Mouse (Mus musculus) heart, embryonic 14.5 days (tissue): ENCODE data around the gene Ypel4. TPM values are rescaled to one million over a fixed set of nuclear protein-coding genes. Genes with fewer than 3 reads are reported as not detected.

Experiments
- ATAC-seq: fragments of 200-750 bp; cut with Nextera tagmentation; 2 replicates; pipeline ENCODE4 v1.8.0; 2017; ENCODE audit warnings: low read depth, moderate TSS enrichment; ENCODE audit not compliant: insufficient number of reproducible peaks, insufficient read depth, low FRiP score
- H3K27ac ChIP-seq, 2 experiments: fragments of 200-500 bp in 1 of 2; fragments of 300-500 bp in 1 of 2; sonication (generic) in 1 of 2; replicated peaks in 1 of 2; 2 replicates each; pipeline ENCODE4 v1.5.1; 2012 to 2014; ENCODE audit warnings: low read depth in 2 of 2, low read length in 2 of 2, control low read depth in 1 of 2, mild to moderate bottlenecking in 1 of 2, mixed read lengths in 1 of 2; ENCODE audit not compliant: control insufficient read depth in 1 of 2, insufficient read depth in 1 of 2
- H3K27me3 ChIP-seq: fragments of 300-500 bp; sonication (generic); 2 replicates; pipeline ENCODE4 v1.6.1; 2014; ENCODE audit warnings: mild to moderate bottlenecking, low read length, control low read depth; ENCODE audit not compliant: control insufficient read depth, insufficient read depth
- H3K36me3 ChIP-seq: fragments of 300-500 bp; sonication (generic); 2 replicates; pipeline ENCODE4 v1.6.1; 2014; ENCODE audit warnings: mild to moderate bottlenecking, control low read depth, low read length, mixed read lengths; ENCODE audit not compliant: control insufficient read depth, insufficient read depth
- H3K4me1 ChIP-seq, 2 experiments: fragments of 200-500 bp in 1 of 2; fragments of 300-500 bp in 1 of 2; sonication (generic) in 1 of 2; 2 replicates each; pipeline ENCODE4 v1.6.1; 2012 to 2014; ENCODE audit warnings: low read length in 2 of 2, control low read depth in 1 of 2, mixed read lengths in 1 of 2; ENCODE audit not compliant: control insufficient read depth in 2 of 2, insufficient read depth in 2 of 2
- H3K4me2 ChIP-seq: fragments of 300-500 bp; sonication (generic); 2 replicates; pipeline ENCODE4 v1.6.1; 2014; ENCODE audit warnings: mild to moderate bottlenecking, low read length
- H3K4me3 ChIP-seq, 2 experiments: fragments of 200-500 bp in 1 of 2; fragments of 300-500 bp in 1 of 2; sonication (generic) in 1 of 2; 2 replicates each; pipeline ENCODE4 v1.5.1; 2012 to 2014; ENCODE audit warnings: low read length in 2 of 2, mild to moderate bottlenecking in 2 of 2, control low read depth in 1 of 2, low read depth in 1 of 2, moderate library complexity in 1 of 2; ENCODE audit not compliant: control insufficient read depth in 1 of 2, insufficient read depth in 1 of 2
- H3K9ac ChIP-seq: fragments of 300-500 bp; sonication (generic); 2 replicates; pipeline ENCODE4 v1.6.1; 2014; ENCODE audit warnings: mild to moderate bottlenecking, low read length
- H3K9me3 ChIP-seq: fragments of 300-500 bp; sonication (generic); 2 replicates; pipeline ENCODE4 v1.6.1; 2016; ENCODE audit warnings: low read length, control low read depth; ENCODE audit not compliant: control insufficient read depth
- WGBS: fragments of 180-500 bp; shearing (Covaris S2); extraction: QIAGEN DNeasy Blood & Tissue Kit; methylation state at CpG from one replicate; pipeline ENCODE4 v1.1.7; 2014; 5-methylcytosine and 5-hydroxymethylcytosine counted together
- polyA plus RNA-seq: library from polyadenylated mRNA; unstranded; fragments of >200 nt; fragmentation: Nextera tagmentation; extraction: Ambion mirVana; gene quantifications from 2 replicates; pipeline ENCODE4 v1.2.1, GENCODE M21; 2014

The Ypel4 gene
- polyA plus RNA-seq, 1 experiment from 2014 or later = 4.5 TPM

GRCm38 (mm10) chr2:84738271-84738911 lies 4.5 kb downstream of the Ypel4 start:
- H3K4me2 ChIP-seq = peak overlapping the region; percentile 73
- H3K9ac ChIP-seq = peak overlapping the region; percentile 51
- no peaks in the 10 kb centered on the region for H3K9me3 ChIP-seq
- peaks cover 40 to 71% of the 10 kb centered on the region in 2 experiments for H3K4me1 ChIP-seq
- peaks cover 9% of the 10 kb centered on the region; the same call in 1 of the 2 replicates for H3K36me3 ChIP-seq
- H3K4me3 ChIP-seq = peak overlapping the region; percentile 8 to 19; a peak in 2 of 4 replicates
- WGBS = 1% methylated on average over 12 of the region's 12 CpGs
- H3K27ac ChIP-seq = peak overlapping the region; percentile 14 to 24; a peak in 2 of 4 replicates
- ATAC-seq = 0 out of 2 replicates have a peak, but pooled peaks have one; percentile 20
- H3K27me3 ChIP-seq = no peaks in the 10 kb centered on the region

DNA sequence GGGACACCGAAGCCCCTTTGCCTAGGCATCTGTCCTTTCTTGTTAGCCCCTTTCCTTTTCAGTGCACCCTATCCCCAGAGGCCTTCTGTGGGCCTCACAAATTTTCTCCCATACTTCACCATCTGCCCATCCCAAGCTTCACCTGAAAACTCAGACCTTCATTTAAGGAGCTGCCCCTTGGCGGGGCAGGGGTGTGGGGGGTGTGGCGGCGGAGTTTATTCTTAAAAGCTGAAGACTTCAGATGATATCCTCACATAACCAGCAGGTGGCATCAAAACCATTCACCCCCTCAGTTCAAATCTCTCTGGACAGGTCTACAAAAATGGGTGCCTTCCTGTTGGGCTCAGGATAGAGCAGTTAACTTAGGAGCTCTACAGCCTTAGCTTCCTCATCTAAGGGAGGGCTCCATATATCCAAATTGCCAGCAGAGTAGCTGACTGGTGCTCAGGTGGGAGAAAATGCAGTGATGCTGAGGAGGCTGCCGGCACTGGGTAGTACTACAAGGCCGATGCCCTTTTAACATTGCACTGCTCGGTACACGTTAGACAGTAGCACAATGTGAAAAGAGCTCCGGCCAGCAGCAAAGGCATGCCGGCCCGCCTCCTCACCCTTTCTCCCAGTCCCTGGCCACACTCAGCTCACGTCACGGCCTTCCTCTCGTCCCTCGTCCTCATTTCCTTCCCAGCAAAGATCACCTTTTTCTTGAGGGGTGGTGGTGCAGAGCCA lies 6.9 kb downstream of the Ypel4 start:
- H3K36me3 ChIP-seq = peaks cover 9% of the 10 kb centered on the region; the same call in 1 of the 2 replicates
- H3K9ac ChIP-seq = peak overlapping the region; percentile 96; the same call in 1 of the 2 replicates
- 71% methylated on average over 15 of the region's 15 CpGs for WGBS
- H3K4me1 ChIP-seq = peaks cover 32 to 62% of the 10 kb centered on the region in 2 experiments
- H3K27me3 ChIP-seq = no peaks in the 10 kb centered on the region
- H3K27ac ChIP-seq = 0 out of 4 replicates have a peak overlapping the region, but pooled peaks of 1 of the 2 experiments have one; percentile 25
- H3K4me3 ChIP-seq = peak overlapping the region; percentile 0 to 10; a peak in 1 of 4 replicates
- no peak for ATAC-seq
- peak overlapping the region; percentile 88 for H3K4me2 ChIP-seq
- H3K9me3 ChIP-seq = no peaks in the 10 kb centered on the region

- Histone ChIP-seq H3K9me3 (no peaks in the 10 kb centered on the region), H3K9ac (peak overlapping the region; percentile 96), H3K4me1 (peaks cover 26 to 55% of the 10 kb centered on the region in 2 experiments), H3K27me3 (no peaks in the 10 kb centered on the region), H3K27ac (peak overlapping the region; percentile 97 to 100), H3K4me3 (peak overlapping the region; percentile 64 to 94), H3K4me2 (peak overlapping the region; percentile 88), H3K36me3 (peaks cover 9% of the 10 kb centered on the region; the same call in 1 of the 2 replicates)
- no peak for ATAC-seq
- 4% methylated on average over 5 of the region's 5 CpGs for WGBS
Measured at GRCm38 (mm10) chr2:84741841-84742450, 8.1 kb downstream of the Ypel4 start.

- Histone ChIP-seq H3K27me3 (no peaks in the 10 kb centered on the region), H3K4me2 (peak overlapping the region; percentile 88), H3K36me3 (peaks cover 9% of the 10 kb centered on the region; the same call in 1 of the 2 replicates), H3K4me3 (peak overlapping the region; percentile 64 to 94), H3K4me1 (peaks cover 20 to 49% of the 10 kb centered on the region in 2 experiments), H3K9me3 (no peaks in the 10 kb centered on the region), H3K27ac (peak overlapping the region; percentile 97 to 100), H3K9ac (peak overlapping the region; percentile 96)
- peak; percentile 27; the same call in 1 of the 2 replicates for ATAC-seq
- 0% methylated on average over 26 of the region's 26 CpGs for WGBS
Measured at GRCm38 (mm10) chr2:84742451-84743283, 8.8 kb downstream of the Ypel4 start.

- ATAC-seq = peak; percentile 92
- under 1% methylated on average over 25 of the region's 25 CpGs for WGBS
Measured at GRCm38 (mm10) chr2:84743561-84743960, 9.7 kb downstream of the Ypel4 start, which contains the start of gene Gm19426. Gene Gm19426 (minus strand): TSS chr2:84743655.

GRCm38 (mm10) chr2:84744126-84744525 lies 10.3 kb downstream of the Ypel4 start:
- no peaks in the 10 kb centered on the region for H3K27me3 ChIP-seq
- peak overlapping the region; percentile 88 for H3K4me2 ChIP-seq
- peak overlapping the region; percentile 47 to 64 for H3K4me3 ChIP-seq
- H3K9me3 ChIP-seq = no peaks in the 10 kb centered on the region
- H3K4me1 ChIP-seq = peaks cover 13 to 35% of the 10 kb centered on the region in 2 experiments
- H3K36me3 ChIP-seq = peaks cover 9% of the 10 kb centered on the region; the same call in 1 of the 2 replicates
- peak; percentile 24 for ATAC-seq
- WGBS = 2% methylated on average over 10 of the region's 10 CpGs
- peak overlapping the region; percentile 81 to 97 for H3K27ac ChIP-seq
- peak overlapping the region; percentile 96 for H3K9ac ChIP-seq

More at GRCm38 (mm10) chr2:84743561-84743960, 9.7 kb downstream of the Ypel4 start, which contains the start of gene Gm19426:
- H3K4me1 ChIP-seq = peaks cover 14 to 40% of the 10 kb centered on the region in 2 experiments
- H3K9ac ChIP-seq = peak within 1 kb of the TSS; percentile 96
- H3K27ac ChIP-seq = peak within 1 kb of the TSS; percentile 97 to 100
- no peaks in the 10 kb centered on the region for H3K9me3 ChIP-seq
- peak within 1 kb of the TSS; percentile 88 for H3K4me2 ChIP-seq
- H3K4me3 ChIP-seq = peak within 1 kb of the TSS; percentile 64 to 94
- H3K27me3 ChIP-seq = no peaks in the 10 kb centered on the region
- peaks cover 9% of the 10 kb centered on the region; the same call in 1 of the 2 replicates for H3K36me3 ChIP-seq
